ENCODE assay signal across 11 mouse cellular contexts in genomic region chr10:4724851-4725250, GRCm38 (mm10).
A peak's percentile ranks its signal among the peaks of the same experiment; 100 is the strongest.
DNase-seq lines count a peak whose midpoint lies in the region; ATAC-seq lines count a peak whose summit lies in the region.
"Had no signal": no experiment of that assay in that cellular context is flagged by ENCODE, and none has a peak within 500 bp of the region (broad histone marks: within the 10 kb centered on the region; RNA-seq: fewer than 3 reads in every experiment).

No protein-coding gene starts in this region.

- WGBS in hindbrain, embryonic 11.5 days = 44% methylated on average over 3 of the region's 3 CpGs
- WGBS in hindbrain, embryonic 10.5 days = 45% methylated on average over 3 of the region's 3 CpGs
- 47% methylated on average over 3 of the region's 3 CpGs for WGBS in intestine, embryonic 15.5 days
- WGBS in hindbrain, embryonic 12.5 days = 48% methylated on average over 3 of the region's 3 CpGs

- H3K27me3 ChIP-seq in hindbrain, embryonic 11.5 days (ENCODE audit: control insufficient read depth, insufficient read depth, low read length) = no peaks in the 10 kb centered on the region
- H3K27me3 ChIP-seq in hindbrain, embryonic 10.5 days (ENCODE audit: insufficient read depth, poor library complexity, severe bottlenecking) = no peaks in the 10 kb centered on the region
- H3K27me3 ChIP-seq in intestine, embryonic 15.5 days (replicated peaks) = no peaks in the 10 kb centered on the region
- H3K27me3 ChIP-seq in hindbrain, embryonic 12.5 days = no peaks in the 10 kb centered on the region
- H3K27me3 ChIP-seq: neural tube, embryonic 12.5 days had no signal

- H3K4me3 ChIP-seq in hindbrain, embryonic 11.5 days (ENCODE audit: low read depth, low read length) = no peak overlapping the region
- no peak overlapping the region for H3K4me3 ChIP-seq in hindbrain, embryonic 10.5 days
- H3K4me3 ChIP-seq in intestine, embryonic 15.5 days (replicated peaks) = no peak overlapping the region
- H3K4me3 ChIP-seq in hindbrain, embryonic 12.5 days = no peak overlapping the region
- H3K4me3 ChIP-seq: erythroblast, embryonic 14.5 days; neural tube, embryonic 12.5 days had no signal

- ATAC-seq in hindbrain, embryonic 11.5 days (ENCODE audit: low FRiP score) = no peak
- no peak for ATAC-seq in intestine, embryonic 15.5 days
- no peak for ATAC-seq in hindbrain, embryonic 12.5 days (ENCODE audit: low FRiP score)

- no peak overlapping the region for H3K4me2 ChIP-seq in hindbrain, embryonic 11.5 days (replicated peaks; ENCODE audit: low read depth, low read length)
- no peak overlapping the region for H3K4me2 ChIP-seq in intestine, embryonic 15.5 days (replicated peaks)
- no peak overlapping the region for H3K4me2 ChIP-seq in hindbrain, embryonic 12.5 days (replicated peaks)
- H3K4me2 ChIP-seq: neural tube, embryonic 12.5 days had no signal

- H3K36me3 ChIP-seq in hindbrain, embryonic 11.5 days (ENCODE audit: control insufficient read depth, insufficient read depth, low read length) = no peaks in the 10 kb centered on the region
- no peaks in the 10 kb centered on the region for H3K36me3 ChIP-seq in hindbrain, embryonic 10.5 days
- H3K36me3 ChIP-seq in intestine, embryonic 15.5 days = no peaks in the 10 kb centered on the region
- H3K36me3 ChIP-seq in hindbrain, embryonic 12.5 days = no peaks in the 10 kb centered on the region
- H3K36me3 ChIP-seq: neural tube, embryonic 12.5 days had no signal

- DNase-seq in hindbrain, embryonic 11.5 days (ENCODE audit: low spot score) = peak; percentile 43
- no peak for DNase-seq in hindbrain, embryonic 10.5 days (ENCODE audit: low spot score)
- DNase-seq in thymus, postnatal 0 days (ENCODE audit: low spot score) = peak; percentile 28
- DNase-seq in thymus, postnatal 4 days = no peak
- peak; percentile 48 for DNase-seq in forelimb bud, embryonic 11.5 days (ENCODE audit: low read depth, low spot score)
- no peak for DNase-seq in adrenal gland, adult 8-10 months
- DNase-seq: left cerebral cortex, postnatal 4 days had no signal

- no peak overlapping the region for H3K27ac ChIP-seq in hindbrain, embryonic 11.5 days (ENCODE audit: low read depth, low read length)
- H3K27ac ChIP-seq in hindbrain, embryonic 10.5 days = no peak overlapping the region
- H3K27ac ChIP-seq in intestine, embryonic 15.5 days = no peak overlapping the region
- H3K27ac ChIP-seq in hindbrain, embryonic 12.5 days = no peak overlapping the region
- H3K27ac ChIP-seq: neural tube, embryonic 12.5 days had no signal

- no peak overlapping the region for H3K9ac ChIP-seq in hindbrain, embryonic 11.5 days (ENCODE audit: low read depth, low read length)
- H3K9ac ChIP-seq in intestine, embryonic 15.5 days = no peak overlapping the region
- H3K9ac ChIP-seq in hindbrain, embryonic 12.5 days = no peak overlapping the region
- H3K9ac ChIP-seq: neural tube, embryonic 12.5 days had no signal

- no peaks in the 10 kb centered on the region for H3K9me3 ChIP-seq in hindbrain, embryonic 11.5 days (ENCODE audit: control insufficient read depth, low read length)
- H3K9me3 ChIP-seq in hindbrain, embryonic 10.5 days = no peaks in the 10 kb centered on the region
- H3K9me3 ChIP-seq in intestine, embryonic 15.5 days = no peaks in the 10 kb centered on the region
- H3K9me3 ChIP-seq in hindbrain, embryonic 12.5 days (replicated peaks) = no peaks in the 10 kb centered on the region
- H3K9me3 ChIP-seq: neural tube, embryonic 12.5 days had no signal

- H3K4me1 ChIP-seq in hindbrain, embryonic 11.5 days (replicated peaks; ENCODE audit: control insufficient read depth, insufficient read depth, low read length) = no peaks in the 10 kb centered on the region
- H3K4me1 ChIP-seq in hindbrain, embryonic 10.5 days (replicated peaks) = 0 out of 2 replicates have a peak, but pooled peaks cover 3% of the 10 kb centered on the region
- H3K4me1 ChIP-seq in intestine, embryonic 15.5 days (replicated peaks) = no peaks in the 10 kb centered on the region
- H3K4me1 ChIP-seq in hindbrain, embryonic 12.5 days = no peaks in the 10 kb centered on the region; the same call in 1 of the 2 replicates
- H3K4me1 ChIP-seq: neural tube, embryonic 12.5 days had no signal

Comparison
In these comparisons a context has a peak if more than half of its experiments do, and no peak if none do; other contexts are left out.
1. DNase-seq: peak in hindbrain, embryonic 11.5 days (single experiment), thymus, postnatal 0 days (single experiment) and forelimb bud, embryonic 11.5 days (single experiment); none in hindbrain, embryonic 10.5 days (single experiment), thymus, postnatal 4 days (single experiment) and adrenal gland, adult 8-10 months (single experiment).